Mouse (Mus musculus) liver (tissue): ENCODE measurements around the gene Per1.

Experiments used
- DNase-seq: peaks from one replicate; pipeline ENCODE4 v3.0.0-alpha.2; 2020; ENCODE audit warnings: mixed read lengths

Per1 gene

GRCm38 (mm10) chr11:69135361-69135760 is 40.3 kb downstream of the Per1 start:
- no peak for DNase-seq

GRCm38 (mm10) chr11:69147546-69147945 is 52.5 kb downstream of the Per1 start:
- no peak for DNase-seq

- DNase-seq, result no peak
These were observed 53.5 kb downstream of the Per1 start for GRCm38 (mm10) chr11:69148451-69148960.

- no peak for DNase-seq
These were observed 54.7 kb downstream of the Per1 start for GRCm38 (mm10) chr11:69149728-69150127.

GRCm38 (mm10) chr11:69150444-69150843 is 55.4 kb downstream of the Per1 start:
- peak; percentile 62 for DNase-seq

DNA sequence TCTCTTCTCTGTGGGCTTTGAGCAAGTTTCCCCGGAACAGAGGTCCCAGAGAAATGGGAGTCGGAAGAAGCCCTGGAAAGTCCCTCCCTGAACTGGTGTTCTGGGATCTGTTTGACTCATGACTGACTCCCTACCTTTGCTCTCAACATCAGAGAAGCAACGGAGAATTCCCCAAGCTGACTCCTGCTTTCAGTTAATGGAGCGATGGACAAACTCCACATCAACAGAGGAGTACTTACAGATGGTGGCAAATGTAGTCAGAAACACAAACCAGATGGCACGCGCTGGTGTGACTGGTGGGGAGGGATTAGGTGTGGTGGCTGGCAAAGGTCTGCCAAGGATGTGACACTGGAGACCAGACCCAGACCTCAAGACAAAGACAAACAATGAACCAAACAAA is 56.0 kb downstream of the Per1 start:
- no peak for DNase-seq

DNA sequence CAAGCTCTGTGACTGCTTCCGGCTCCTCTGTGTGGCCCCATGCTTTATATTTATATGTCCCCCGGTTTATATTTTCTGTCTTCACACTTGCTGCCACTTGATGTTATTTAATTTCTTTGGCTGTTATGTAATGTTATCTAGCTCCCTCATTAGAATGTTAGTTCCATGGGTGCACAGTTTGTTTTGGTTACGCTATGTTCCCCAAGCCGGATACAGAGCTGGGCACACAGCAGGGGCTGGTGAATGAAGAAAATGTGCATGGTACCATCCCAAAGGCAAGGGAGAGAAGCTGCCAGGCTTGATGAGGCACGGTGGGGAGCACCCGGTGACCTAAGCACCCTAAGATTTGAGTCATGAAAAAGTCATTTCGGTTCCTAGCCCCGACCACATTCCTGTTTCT is 58.8 kb downstream of the Per1 start:
- DNase-seq, result no peak

DNA sequence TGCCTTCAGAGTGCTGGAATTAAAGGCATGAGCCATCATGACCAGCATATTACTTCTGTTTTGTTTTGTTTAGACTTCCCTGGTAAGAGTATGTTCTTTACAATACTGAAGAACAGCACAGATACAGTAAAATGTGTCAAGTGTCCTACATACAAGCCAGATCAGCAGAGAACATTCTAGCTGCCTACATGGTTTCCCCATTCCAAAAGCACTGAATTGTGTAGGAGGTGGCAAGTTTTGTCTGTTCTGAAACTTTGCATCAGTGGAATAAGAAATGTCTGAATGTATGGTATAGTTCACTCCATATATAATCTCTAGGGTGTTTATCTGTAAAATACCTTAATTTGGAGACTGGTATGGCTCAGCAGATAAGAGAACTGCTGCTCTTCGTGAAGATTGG is 60.3 kb downstream of the Per1 start:
- DNase-seq, result no peak

GRCm38 (mm10) chr11:69156800-69157199 is 61.8 kb downstream of the Per1 start, which contains the start of gene Alox12b:
TSS of gene Alox12b (plus strand) at chr11:69156989.
- peak; percentile 20 for DNase-seq
